Mouse (Mus musculus) lung, adult 2 months (tissue): ENCODE measurements around the gene Adamtsl3. TPM values are rescaled to one million over a fixed set of nuclear protein-coding genes. Genes with fewer than 3 reads are reported as not detected.

Experiments
- DNase-seq: peaks from one replicate; pipeline ENCODE4 v3.0.0; 2022
- H3K4me1 ChIP-seq: fragments of 200-500 bp; 2 replicates; pipeline ENCODE4 v1.6.1; 2011; ENCODE audit warnings: low read length; ENCODE audit not compliant: control insufficient read depth, insufficient read depth
- H3K4me3 ChIP-seq: fragments of 200-500 bp; replicated peaks from 2 replicates; pipeline ENCODE3; 2011; ENCODE audit warnings: low read depth, mild to moderate bottlenecking, control low read depth, low read length; ENCODE audit errors: extremely low read depth
- CTCF ChIP-seq: fragments of 200-500 bp; IDR thresholded peaks from 2 replicates; pipeline ENCODE4 v1.5.1; 2011; ENCODE audit warnings: mild to moderate bottlenecking, low read length, control low read depth; ENCODE audit not compliant: insufficient read depth
- POLR2A ChIP-seq: fragments of 200-500 bp; IDR thresholded peaks from 2 replicates; pipeline ENCODE4 v1.6.1; 2011; ENCODE audit warnings: low read depth, mild to moderate bottlenecking, control low read depth, low read length, borderline replicate concordance; ENCODE audit errors: extremely low read depth
- WGBS: fragments of 180-500 bp; shearing (Covaris S2); methylation state at CpG from one replicate; pipeline ENCODE4 v1.1.7; 2018; 5-methylcytosine and 5-hydroxymethylcytosine counted together
- polyA plus RNA-seq: library from polyadenylated mRNA; depleted of rRNA; stranded (reverse); fragments of >200 nt; gene quantifications from 2 replicates; pipeline ENCODE4 v1.2.3, GENCODE M21; 2012

Gene Adamtsl3
- polyA plus RNA-seq, 1 experiment, result 6.1 TPM

DNA sequence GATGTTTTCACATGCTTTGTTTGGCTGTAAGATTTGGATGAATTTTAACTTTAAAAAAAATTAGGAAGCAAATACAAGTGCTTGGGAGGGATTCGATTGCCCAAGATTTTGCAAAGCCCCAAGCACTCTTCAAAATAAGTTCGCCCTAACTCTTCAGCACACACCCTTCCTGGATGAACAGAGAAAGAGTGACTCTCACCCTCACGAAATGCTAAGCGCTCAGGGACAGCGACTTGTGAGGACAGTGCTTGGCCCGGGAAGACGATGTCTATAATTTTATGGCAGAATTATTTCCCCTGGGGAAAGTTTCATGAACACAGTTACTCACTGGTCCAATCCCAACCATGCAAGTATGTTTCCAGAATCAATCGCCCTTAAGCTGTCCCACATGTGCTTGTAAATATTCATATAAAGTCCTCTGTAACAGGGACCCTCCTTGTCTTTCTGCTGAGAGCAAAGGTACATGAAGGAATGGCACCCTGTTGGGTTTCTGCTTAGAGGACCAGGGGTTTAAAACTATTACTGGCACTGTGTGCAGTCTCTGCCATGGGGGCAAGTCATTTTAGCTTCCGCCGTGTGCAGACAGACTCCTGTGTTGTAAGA, 127.5 kb downstream of the Adamtsl3 start:
- no peak for TF ChIP-seq CTCF
- TF ChIP-seq POLR2A, result no peak
- H3K4me1 ChIP-seq, result peaks cover 3% of the 10 kb centered on the region; the same call in 1 of the 2 replicates
- H3K4me3 ChIP-seq, result no peak overlapping the region
- 67% methylated on average over 10 of the region's 10 CpGs for WGBS
- DNase-seq, result no peak

DNA sequence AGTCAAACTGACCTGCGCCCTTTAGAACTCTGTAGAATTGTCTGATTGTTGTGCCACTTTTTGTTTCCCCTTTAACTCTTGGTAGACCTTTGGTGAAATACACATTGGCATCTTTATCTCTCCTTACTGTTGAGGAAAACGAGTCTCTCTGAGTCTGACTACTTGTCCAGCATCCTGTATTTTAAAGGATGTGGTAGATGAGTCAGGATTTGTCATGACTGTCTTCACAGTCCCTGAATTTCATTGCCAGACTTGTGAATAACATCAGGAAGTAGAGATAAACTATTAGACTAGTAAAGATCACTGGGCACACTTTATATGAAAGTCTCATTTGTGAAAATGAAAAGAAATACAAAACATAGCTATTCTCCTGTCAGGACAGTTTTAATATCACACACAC, 128.9 kb downstream of the Adamtsl3 start:
- Histone ChIP-seq H3K4me3 (no peak overlapping the region), H3K4me1 (no peaks in the 10 kb centered on the region)
- TF ChIP-seq CTCF (no peak), POLR2A (no peak)
- DNase-seq, result no peak
- 52% methylated on average over 2 of the region's 2 CpGs for WGBS

DNA sequence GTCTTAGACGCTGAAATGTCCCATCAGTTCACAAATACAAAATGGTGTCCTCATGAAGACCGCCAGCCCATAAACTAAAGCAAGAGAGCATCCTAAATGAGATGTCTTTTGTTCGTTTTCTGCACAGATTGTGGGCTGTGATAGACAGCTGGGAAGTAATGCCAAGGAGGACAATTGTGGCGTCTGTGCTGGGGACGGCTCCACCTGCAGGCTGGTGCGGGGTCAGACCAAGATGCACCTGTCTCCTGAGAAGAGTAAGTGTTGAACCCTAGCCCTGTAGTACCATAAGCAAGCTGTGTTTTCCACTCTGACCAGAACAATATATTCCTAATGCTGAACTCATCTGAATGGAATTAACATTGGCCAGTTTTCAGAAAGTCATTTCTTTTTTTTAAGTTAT, 129.9 kb downstream of the Adamtsl3 start:
- TF ChIP-seq CTCF (no peak), POLR2A (no peak)
- Histone ChIP-seq H3K4me3 (no peak overlapping the region), H3K4me1 (no peaks in the 10 kb centered on the region)
- WGBS, result 60% methylated on average over 6 of the region's 6 CpGs
- no peak for DNase-seq

DNA sequence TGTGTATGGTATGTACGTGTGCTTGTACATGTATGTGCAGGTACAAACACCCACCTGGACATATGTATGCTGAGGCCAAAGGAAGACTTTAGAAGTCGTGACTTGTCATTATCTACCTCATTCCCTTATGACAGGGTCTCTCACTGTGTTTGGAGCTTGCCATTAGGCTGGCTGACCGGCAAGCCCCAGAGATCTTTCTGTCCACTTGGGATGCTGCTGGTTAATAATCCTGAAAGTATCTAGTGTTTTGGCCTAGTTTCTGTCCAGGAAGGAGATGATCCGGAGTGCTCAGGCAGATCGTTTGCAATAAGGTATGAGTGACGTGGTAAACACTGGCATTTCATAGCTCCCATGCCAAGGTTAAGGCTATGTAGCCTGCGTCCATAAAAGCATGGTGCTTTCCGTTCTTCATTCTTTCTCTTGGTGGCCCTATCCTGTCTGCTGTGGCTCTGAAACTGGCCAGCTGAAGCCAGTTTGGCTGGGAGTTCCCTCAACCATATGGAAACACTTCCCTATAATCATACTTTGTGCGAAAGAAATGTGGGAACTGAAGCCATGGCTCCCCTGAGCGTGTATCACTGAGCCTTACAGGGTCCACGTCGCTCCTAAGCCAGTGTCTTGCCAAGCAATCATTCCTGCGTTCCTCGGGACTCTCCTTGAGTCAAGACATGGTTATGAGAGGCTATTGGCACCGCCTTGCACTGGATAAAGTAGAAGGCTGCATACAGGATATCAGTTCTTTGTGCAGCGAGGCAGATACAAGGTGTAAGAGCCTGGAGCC, 141.1 kb downstream of the Adamtsl3 start:
- no peaks in the 10 kb centered on the region for H3K4me1 ChIP-seq
- H3K4me3 ChIP-seq, result no peak overlapping the region
- 80% methylated on average over 16 of the region's 16 CpGs for WGBS
- TF ChIP-seq CTCF (no peak), POLR2A (no peak)
- no peak for DNase-seq

DNA sequence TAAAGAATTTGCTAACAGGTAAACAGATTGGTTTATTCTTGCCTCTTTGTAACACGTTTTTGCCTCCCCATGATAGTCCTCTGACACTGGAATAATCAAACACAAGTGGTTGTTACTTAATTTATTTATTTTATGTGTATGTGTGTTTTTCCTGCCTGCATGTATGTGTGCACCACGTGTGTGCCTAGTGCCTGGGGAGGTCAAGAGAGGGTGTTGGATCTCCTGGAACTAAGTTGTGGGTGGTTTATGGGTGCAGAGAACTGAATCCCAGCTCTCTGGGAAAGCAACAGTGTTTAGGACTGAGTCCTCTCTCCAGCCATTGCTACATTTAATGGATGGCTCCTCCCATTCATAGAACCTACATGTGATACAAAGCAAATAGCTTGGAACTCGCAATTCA, 143.0 kb downstream of the Adamtsl3 start:
- TF ChIP-seq POLR2A, result no peak
- TF ChIP-seq CTCF, result no peak
- Histone ChIP-seq H3K4me3 (no peak overlapping the region), H3K4me1 (no peaks in the 10 kb centered on the region)
- no peak for DNase-seq
- 71% methylated on average over 3 of the region's 3 CpGs for WGBS

DNA sequence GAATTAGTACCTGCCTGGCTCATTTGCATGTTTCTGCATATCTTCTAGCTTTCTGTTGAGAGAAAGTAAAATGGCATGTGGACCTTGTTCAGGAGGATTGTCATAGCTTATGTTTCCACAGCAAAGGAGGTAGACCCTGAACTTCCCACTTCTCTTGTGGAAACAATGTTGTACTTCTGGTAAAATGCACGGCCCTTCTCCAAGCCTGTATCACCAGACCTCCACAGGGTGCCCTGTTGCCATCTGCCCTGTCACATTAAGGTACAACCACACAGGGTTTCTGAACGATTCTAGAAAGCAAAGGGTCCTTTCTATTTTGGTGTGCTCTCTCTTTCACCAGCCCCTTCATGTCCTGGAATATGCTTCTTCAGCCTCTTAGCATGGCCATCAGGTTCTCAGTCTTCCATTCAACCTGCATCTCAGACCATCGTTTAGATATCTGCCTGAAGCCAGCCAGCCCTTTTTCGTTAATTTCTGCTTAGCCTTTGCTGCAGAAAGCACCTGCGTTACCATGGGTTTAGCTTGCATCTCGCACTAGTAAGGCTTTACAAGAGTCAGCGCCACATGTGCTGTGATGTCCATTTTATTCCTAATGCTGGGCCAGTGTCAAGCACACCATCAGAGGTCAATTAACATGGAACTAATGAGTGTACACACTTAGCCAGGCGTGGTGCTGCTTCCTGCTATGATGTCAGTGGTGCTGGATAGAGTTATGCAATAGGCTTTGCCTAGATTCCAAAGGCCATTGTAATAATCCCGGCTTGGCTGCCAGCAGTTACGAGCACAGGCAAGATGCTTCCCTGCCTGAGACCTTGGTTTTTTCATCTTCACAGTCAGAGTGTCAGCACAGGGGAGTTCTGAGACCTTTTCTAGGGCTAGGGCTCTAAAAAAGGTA, 143.6 kb downstream of the Adamtsl3 start:
- 63% methylated on average over 10 of the region's 10 CpGs for WGBS
- TF ChIP-seq POLR2A (no peak), CTCF (no peak)
- Histone ChIP-seq H3K4me1 (no peaks in the 10 kb centered on the region), H3K4me3 (no peak overlapping the region)
- DNase-seq, result no peak

DNA sequence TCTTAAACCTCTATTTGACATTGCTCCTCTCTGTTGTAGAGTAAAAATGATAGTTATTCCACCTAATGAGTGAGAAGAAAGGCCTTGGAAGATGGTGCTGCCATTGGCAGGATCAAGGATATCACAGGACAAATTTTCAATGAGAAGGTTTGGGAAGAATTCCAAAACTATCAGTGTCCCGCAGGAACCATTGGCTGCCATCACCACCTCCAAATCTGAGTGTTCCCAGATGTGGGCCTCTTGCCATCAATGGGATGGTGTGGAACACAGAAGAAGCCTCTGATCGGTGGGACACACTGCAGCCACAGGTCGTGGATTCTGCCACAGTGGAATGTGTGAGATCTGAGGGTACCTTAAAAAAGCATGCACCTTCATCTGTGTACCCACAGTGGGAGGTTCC, 147.9 kb downstream of the Adamtsl3 start:
- Histone ChIP-seq H3K4me1 (no peaks in the 10 kb centered on the region), H3K4me3 (no peak overlapping the region)
- TF ChIP-seq POLR2A (no peak), CTCF (no peak)
- WGBS, result 74% methylated on average over 3 of the region's 3 CpGs
- no peak for DNase-seq

DNA sequence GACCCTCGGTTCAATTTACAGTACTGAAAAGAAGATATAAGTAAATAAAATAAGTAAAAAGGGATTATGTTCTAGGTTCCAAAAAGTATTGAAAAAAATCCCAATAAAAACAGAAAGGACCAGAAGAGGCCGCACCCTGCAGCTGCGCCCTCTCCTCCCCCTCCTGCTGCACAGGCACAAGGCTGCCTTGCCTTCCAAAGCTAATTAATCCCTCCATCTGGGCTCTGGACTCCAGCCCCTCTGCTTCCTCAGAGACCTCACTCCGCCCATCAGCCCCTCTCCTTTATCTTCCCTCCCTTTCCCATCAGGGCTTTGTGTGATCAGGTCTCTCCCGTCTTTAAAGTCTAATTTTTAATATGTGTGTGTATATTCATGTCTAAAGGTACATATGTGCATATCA, 149.3 kb downstream of the Adamtsl3 start:
- no peak for DNase-seq
- Histone ChIP-seq H3K4me1 (no peaks in the 10 kb centered on the region), H3K4me3 (no peak overlapping the region)
- TF ChIP-seq POLR2A (no peak), CTCF (no peak)
- WGBS, result 61% methylated on average over 5 of the region's 5 CpGs

DNA sequence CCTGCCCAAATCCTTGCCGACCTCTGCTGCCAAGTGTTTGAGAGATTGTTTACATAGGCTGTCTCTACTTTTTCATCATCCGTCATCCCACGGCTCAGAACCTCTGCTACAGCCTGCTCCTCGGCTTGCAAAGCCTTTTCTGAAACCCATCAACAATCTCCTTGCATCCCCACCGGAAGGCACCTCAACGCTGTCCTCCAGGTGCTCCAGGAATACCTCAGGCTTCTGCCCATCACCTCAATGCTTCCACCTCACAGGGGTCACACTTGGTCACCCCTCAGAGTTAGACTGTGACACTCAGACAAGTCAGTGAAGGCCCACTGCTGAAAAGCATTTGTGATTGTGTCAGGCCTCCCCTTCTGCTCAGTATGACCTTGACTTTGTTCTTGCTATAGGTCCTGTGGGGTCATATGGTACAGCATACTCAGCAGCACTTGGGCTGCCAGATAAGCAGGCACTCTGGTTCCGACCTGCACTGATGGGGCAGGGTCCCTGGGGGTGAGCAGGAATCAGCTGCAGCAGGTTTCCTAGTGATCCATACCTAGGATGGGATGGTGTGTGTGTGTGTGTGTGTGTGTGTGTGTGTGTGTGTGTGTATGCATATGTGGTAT, 150.0 kb downstream of the Adamtsl3 start:
- no peak for DNase-seq
- Histone ChIP-seq H3K4me1 (no peaks in the 10 kb centered on the region), H3K4me3 (no peak overlapping the region)
- WGBS, result 26% methylated on average over 7 of the region's 7 CpGs
- TF ChIP-seq POLR2A, result no peak
- TF ChIP-seq CTCF, result no peak

DNA sequence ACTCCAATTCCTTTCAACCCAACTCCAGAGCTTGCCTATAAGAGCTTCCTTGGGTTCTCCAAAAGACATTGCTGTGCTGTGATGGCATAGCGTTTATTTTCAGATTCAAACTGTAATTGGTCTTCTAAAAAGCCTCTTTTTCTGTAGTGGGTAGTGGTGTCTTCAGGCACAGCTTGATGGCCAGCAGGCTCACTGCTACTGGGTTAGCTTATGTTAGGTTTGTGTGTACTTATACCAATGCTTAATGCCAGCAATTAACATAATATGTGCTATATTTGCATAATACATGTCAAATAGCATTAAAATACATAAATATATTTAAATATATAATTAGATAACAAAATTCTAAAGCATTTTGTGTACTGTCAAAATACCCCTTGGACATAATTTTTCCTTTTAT, 155.5 kb downstream of the Adamtsl3 start:
- no peak overlapping the region for H3K4me3 ChIP-seq
- 94% methylated on average over 1 of the region's 1 CpGs for WGBS
- no peaks in the 10 kb centered on the region for H3K4me1 ChIP-seq
- DNase-seq, result no peak
- no peak for TF ChIP-seq CTCF
- TF ChIP-seq POLR2A, result no peak
